Mouse (Mus musculus) limb, embryonic 11.5 days (tissue): ENCODE results near the gene St8sia1. TPM values are rescaled to one million over a fixed set of nuclear protein-coding genes. Genes with fewer than 3 reads are reported as not detected.

ENCODE experiments used
- ATAC-seq: fragments of 200-750 bp; cut with Nextera tagmentation; 2 replicates; pipeline ENCODE4 v1.8.0; 2017; ENCODE audit warnings: low read depth; ENCODE audit not compliant: insufficient number of reproducible peaks, low FRiP score, low TSS enrichment
- DNase-seq: peaks from one replicate; pipeline ENCODE4 v3.0.0-alpha.2; 2015; ENCODE audit warnings: low spot score
- H3K27ac ChIP-seq: fragments of 300-500 bp; sonication (generic); replicated peaks from 2 replicates; pipeline ENCODE4 v1.5.1; 2014; ENCODE audit warnings: low read depth, mild to moderate bottlenecking, low read length
- H3K27me3 ChIP-seq: fragments of 300-500 bp; sonication (generic); 2 replicates; pipeline ENCODE4 v1.6.1; 2014; ENCODE audit warnings: mild to moderate bottlenecking, low read length, mixed read lengths; ENCODE audit not compliant: control insufficient read depth, insufficient read depth
- H3K36me3 ChIP-seq: fragments of 300-500 bp; sonication (generic); 2 replicates; pipeline ENCODE4 v1.6.1; 2014; ENCODE audit warnings: mild to moderate bottlenecking, low read length, moderate library complexity, mixed read lengths; ENCODE audit not compliant: control insufficient read depth, insufficient read depth
- H3K4me1 ChIP-seq: fragments of 300-500 bp; sonication (generic); 2 replicates; pipeline ENCODE4 v1.6.1; 2014; ENCODE audit warnings: low read length, mixed read lengths; ENCODE audit not compliant: control insufficient read depth, insufficient read depth
- H3K4me2 ChIP-seq: fragments of 300-500 bp; sonication (generic); 2 replicates; pipeline ENCODE4 v1.6.1; 2014; ENCODE audit warnings: low read depth, mild to moderate bottlenecking, moderate library complexity; ENCODE audit not compliant: severe bottlenecking
- H3K4me3 ChIP-seq: fragments of 300-500 bp; sonication (generic); 2 replicates; pipeline ENCODE4 v1.5.1; 2014; ENCODE audit warnings: low read depth, low read length
- H3K9ac ChIP-seq: fragments of 300-500 bp; sonication (generic); 2 replicates; pipeline ENCODE4 v1.6.1; 2014; ENCODE audit warnings: mild to moderate bottlenecking, low read length
- H3K9me3 ChIP-seq: fragments of 300-500 bp; sonication (generic); 2 replicates; pipeline ENCODE4 v1.6.1; 2016; ENCODE audit warnings: low read length; ENCODE audit not compliant: control insufficient read depth
- WGBS: fragments of 180-500 bp; shearing (Covaris S2); extraction: QIAGEN DNeasy Blood & Tissue Kit; methylation state at CpG from one replicate; pipeline ENCODE4 v1.1.7; 2014; 5-methylcytosine and 5-hydroxymethylcytosine counted together
- polyA plus RNA-seq: library from polyadenylated mRNA; unstranded; fragments of >200 nt; fragmentation: Nextera tagmentation; extraction: Ambion mirVana; gene quantifications from 2 replicates; pipeline ENCODE4 v1.2.1, GENCODE M21; 2014

The St8sia1 gene
- polyA plus RNA-seq, 1 experiment from 2014 or later, result 0.67 TPM

- H3K4me2 ChIP-seq, result no peak overlapping the region
- H3K4me3 ChIP-seq, result no peak overlapping the region
- no peaks in the 10 kb centered on the region for H3K4me1 ChIP-seq
- H3K9ac ChIP-seq, result no peak overlapping the region
- H3K27me3 ChIP-seq, result no peaks in the 10 kb centered on the region
- H3K27ac ChIP-seq, result no peak overlapping the region
- ATAC-seq (no peak), DNase-seq (no peak)
- 76% methylated on average over 5 of the region's 5 CpGs for WGBS
- H3K9me3 ChIP-seq, result no peaks in the 10 kb centered on the region
- H3K36me3 ChIP-seq, result no peaks in the 10 kb centered on the region
These were observed 48.8 kb downstream of the St8sia1 start for GRCm38 (mm10) chr6:142915464-142915863.

GRCm38 (mm10) chr6:142914676-142915075, 49.6 kb downstream of the St8sia1 start:
- Histone ChIP-seq H3K36me3 (no peaks in the 10 kb centered on the region), H3K4me3 (no peak overlapping the region), H3K27me3 (no peaks in the 10 kb centered on the region), H3K4me1 (no peaks in the 10 kb centered on the region), H3K9me3 (no peaks in the 10 kb centered on the region), H3K9ac (no peak overlapping the region), H3K4me2 (no peak overlapping the region; the same call in 1 of the 2 replicates), H3K27ac (no peak overlapping the region)
- no peak for ATAC-seq
- WGBS, result 90% methylated on average over 10 of the region's 10 CpGs
- no peak for DNase-seq

- no peak for DNase-seq
- Histone ChIP-seq H3K27me3 (no peaks in the 10 kb centered on the region), H3K9ac (no peak overlapping the region), H3K9me3 (no peaks in the 10 kb centered on the region), H3K4me1 (no peaks in the 10 kb centered on the region), H3K4me3 (no peak overlapping the region), H3K4me2 (no peak overlapping the region), H3K27ac (no peak overlapping the region), H3K36me3 (no peaks in the 10 kb centered on the region)
- ATAC-seq, result no peak
- WGBS, result 94% methylated on average over 3 of the region's 3 CpGs
These were observed 53.0 kb downstream of the St8sia1 start for GRCm38 (mm10) chr6:142911263-142911662.

- Histone ChIP-seq H3K4me2 (no peak overlapping the region), H3K4me3 (no peak overlapping the region), H3K9me3 (no peaks in the 10 kb centered on the region), H3K27ac (no peak overlapping the region), H3K4me1 (no peaks in the 10 kb centered on the region), H3K36me3 (no peaks in the 10 kb centered on the region), H3K9ac (no peak overlapping the region), H3K27me3 (no peaks in the 10 kb centered on the region)
- DNase-seq (no peak), ATAC-seq (no peak)
- 92% methylated on average over 7 of the region's 7 CpGs for WGBS
These were observed 53.5 kb downstream of the St8sia1 start for GRCm38 (mm10) chr6:142910721-142911120.

- Histone ChIP-seq H3K27ac (no peak overlapping the region), H3K4me2 (no peak overlapping the region), H3K4me3 (no peak overlapping the region), H3K9me3 (no peaks in the 10 kb centered on the region), H3K36me3 (no peaks in the 10 kb centered on the region), H3K9ac (no peak overlapping the region), H3K27me3 (no peaks in the 10 kb centered on the region), H3K4me1 (no peaks in the 10 kb centered on the region)
- 87% methylated on average over 3 of the region's 3 CpGs for WGBS
- DNase-seq, result no peak
- no peak for ATAC-seq
These were observed 54.5 kb downstream of the St8sia1 start for GRCm38 (mm10) chr6:142909771-142910105.

GRCm38 (mm10) chr6:142908911-142909770, 55.1 kb downstream of the St8sia1 start:
- Histone ChIP-seq H3K4me3 (no peak overlapping the region), H3K4me2 (no peak overlapping the region), H3K4me1 (no peaks in the 10 kb centered on the region), H3K9me3 (no peaks in the 10 kb centered on the region), H3K9ac (no peak overlapping the region), H3K27me3 (no peaks in the 10 kb centered on the region), H3K27ac (no peak overlapping the region), H3K36me3 (no peaks in the 10 kb centered on the region)
- DNase-seq (no peak), ATAC-seq (no peak)
- WGBS, result 75% methylated on average over 5 of the region's 5 CpGs

GRCm38 (mm10) chr6:142908412-142908811, 55.8 kb downstream of the St8sia1 start:
- Histone ChIP-seq H3K4me1 (no peaks in the 10 kb centered on the region), H3K36me3 (no peaks in the 10 kb centered on the region), H3K4me3 (no peak overlapping the region), H3K27ac (no peak overlapping the region), H3K27me3 (no peaks in the 10 kb centered on the region), H3K4me2 (no peak overlapping the region), H3K9me3 (no peaks in the 10 kb centered on the region), H3K9ac (no peak overlapping the region)
- 84% methylated on average over 3 of the region's 3 CpGs for WGBS
- DNase-seq, result no peak
- ATAC-seq, result no peak

- Histone ChIP-seq H3K27me3 (no peaks in the 10 kb centered on the region), H3K4me3 (no peak overlapping the region), H3K4me1 (no peaks in the 10 kb centered on the region), H3K9me3 (no peaks in the 10 kb centered on the region), H3K27ac (no peak overlapping the region), H3K9ac (no peak overlapping the region), H3K36me3 (no peaks in the 10 kb centered on the region), H3K4me2 (no peak overlapping the region)
- WGBS, result 88% methylated on average over 3 of the region's 3 CpGs
- DNase-seq (no peak), ATAC-seq (no peak)
These were observed 68.9 kb downstream of the St8sia1 start for GRCm38 (mm10) chr6:142895371-142895770.

GRCm38 (mm10) chr6:142893716-142894115, 70.5 kb downstream of the St8sia1 start:
- Histone ChIP-seq H3K36me3 (no peaks in the 10 kb centered on the region), H3K4me3 (no peak overlapping the region), H3K4me2 (no peak overlapping the region), H3K4me1 (no peaks in the 10 kb centered on the region), H3K27me3 (no peaks in the 10 kb centered on the region), H3K9me3 (no peaks in the 10 kb centered on the region), H3K9ac (no peak overlapping the region), H3K27ac (no peak overlapping the region)
- ATAC-seq (no peak), DNase-seq (no peak)
- 79% methylated on average over 4 of the region's 4 CpGs for WGBS
